Mouse (Mus musculus): ENCODE data around the gene Slco1a6.

Gene Slco1a6

GRCm38 (mm10) chr6:142040306-142041175 lies 167.8 kb downstream of the Slco1a6 start:
- in situ Hi-C loops (cut with MboI; ENCODE audit: low sequenced_read_pairs) = no loop called here

- in situ Hi-C loops (cut with MboI; ENCODE audit: low sequenced_read_pairs) = no loop called here
Observed at GRCm38 (mm10) chr6:142035771-142036170, 172.6 kb downstream of the Slco1a6 start.

Data from CH12F3 (cell line).